ENCODE assay signal across 10 mouse cellular contexts in genomic region chr3:10685501-10685951, GRCm38 (mm10).
DNase-seq lines count a peak whose midpoint lies in the region; ATAC-seq lines count a peak whose summit lies in the region.
"Had no signal": no experiment of that assay in that cellular context is flagged by ENCODE, and none has a peak within 500 bp of the region (broad histone marks: within the 10 kb centered on the region; RNA-seq: fewer than 3 reads in every experiment).

No protein-coding gene starts in this region.

- H3K9ac ChIP-seq in forebrain, embryonic 16.5 days (replicated peaks; ENCODE audit: low read depth, low read length) = no peak overlapping the region
- H3K9ac ChIP-seq in midbrain, embryonic 15.5 days = no peak overlapping the region

- H3K27ac ChIP-seq in forebrain, embryonic 16.5 days (ENCODE audit: low read length) = peak overlapping the region; percentile 59
- H3K27ac ChIP-seq in midbrain, embryonic 15.5 days = peak overlapping the region; percentile 63; the same call in 1 of the 2 replicates
- H3K27ac ChIP-seq: heart, embryonic 10.5 days; macrophage had no signal

- H3K9me3 ChIP-seq in forebrain, embryonic 16.5 days (ENCODE audit: control insufficient read depth, low read length) = no peaks in the 10 kb centered on the region
- H3K9me3 ChIP-seq in midbrain, embryonic 15.5 days = no peaks in the 10 kb centered on the region
- H3K9me3 ChIP-seq: heart, embryonic 10.5 days had no signal

- H3K36me3 ChIP-seq in forebrain, embryonic 16.5 days (ENCODE audit: control insufficient read depth, insufficient read depth) = no peaks in the 10 kb centered on the region
- no peaks in the 10 kb centered on the region for H3K36me3 ChIP-seq in midbrain, embryonic 15.5 days (replicated peaks)
- H3K36me3 ChIP-seq: heart, embryonic 10.5 days had no signal

- peak overlapping the region; percentile 28; the same call in 1 of the 2 replicates for H3K4me2 ChIP-seq in forebrain, embryonic 16.5 days (ENCODE audit: low read length)
- H3K4me2 ChIP-seq in midbrain, embryonic 15.5 days = no peak overlapping the region

- peak; percentile 81 for ATAC-seq in forebrain, embryonic 16.5 days
- peak; percentile 72 for ATAC-seq in midbrain, embryonic 15.5 days (replicated peaks)
- no peak for ATAC-seq in inflammation-experienced regulatory T-cells, adult 6 months

- intact Hi-C loops in left cerebral cortex, postnatal 25 days (cut with DNase I) = no loop called here

- H3K27me3 ChIP-seq in forebrain, embryonic 16.5 days (replicated peaks; ENCODE audit: control insufficient read depth, insufficient read depth, low read length) = no peaks in the 10 kb centered on the region
- no peaks in the 10 kb centered on the region for H3K27me3 ChIP-seq in midbrain, embryonic 15.5 days (replicated peaks)

- 32% methylated on average over 4 of the region's 4 CpGs for WGBS in forebrain, embryonic 16.5 days
- WGBS in midbrain, embryonic 15.5 days = 33% methylated on average over 4 of the region's 4 CpGs

- peaks cover 15% of the 10 kb centered on the region for H3K4me1 ChIP-seq in forebrain, embryonic 16.5 days (replicated peaks; ENCODE audit: control insufficient read depth, insufficient read depth, low read length)
- peaks cover 18% of the 10 kb centered on the region for H3K4me1 ChIP-seq in midbrain, embryonic 15.5 days
- H3K4me1 ChIP-seq: heart, embryonic 10.5 days had no signal

- DNase-seq in left cerebral cortex, postnatal 25 days (ENCODE audit: low spot score in 2 of 2) = peak; percentile 40 to 75
- DNase-seq in left cerebral cortex, adult 11 months (ENCODE audit: low spot score) = no peak
- DNase-seq in cerebellum, postnatal 10 days = peak; percentile 40 to 62
- DNase-seq in thymus, postnatal 25 days = no peak
- DNase-seq: kidney, adult 11 months had no signal

- H3K4me3 ChIP-seq in forebrain, embryonic 16.5 days (replicated peaks; ENCODE audit: low read length) = no peak overlapping the region
- no peak overlapping the region for H3K4me3 ChIP-seq in midbrain, embryonic 15.5 days
- H3K4me3 ChIP-seq: heart, embryonic 10.5 days had no signal

Comparison
In these comparisons a context has a peak if more than half of its experiments do, and no peak if none do; other contexts are left out.
1. DNase-seq: peak in left cerebral cortex, postnatal 25 days (2 of 2) and cerebellum, postnatal 10 days (2 of 2); none in left cerebral cortex, adult 11 months (single experiment) and thymus, postnatal 25 days (single experiment).